Mouse (Mus musculus): ENCODE results near the gene Fam151b. TPM values are rescaled to one million over a fixed set of nuclear protein-coding genes. Genes with fewer than 3 reads are reported as not detected.

The Fam151b gene
- polyA plus RNA-seq, 1 experiment from 2014 or later, result 0.34 TPM

DNA sequence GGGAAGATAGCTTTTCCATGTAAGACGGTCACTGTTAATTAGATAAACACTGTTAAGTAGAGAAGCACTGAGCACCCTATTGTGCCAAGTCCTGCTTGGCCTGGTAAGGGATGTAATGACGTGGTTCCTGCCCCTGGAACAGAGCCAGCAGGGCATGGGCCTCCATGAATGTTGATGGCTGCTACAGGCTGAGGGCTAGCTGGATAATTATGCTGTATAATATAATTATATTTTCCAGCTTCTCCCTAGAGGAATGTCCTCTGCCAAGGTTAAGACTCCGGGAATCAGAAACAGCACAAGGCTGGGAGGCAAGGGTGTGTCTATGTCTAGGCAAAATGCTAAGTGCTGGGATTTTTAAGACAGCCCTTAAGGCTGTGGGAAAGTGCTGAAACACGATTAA, 7.0 kb upstream of the Fam151b start:
- 68% methylated on average over 4 of the region's 4 CpGs for WGBS
- Histone ChIP-seq H3K4me3 (ENCODE audit: low read depth, low read length) (no peak overlapping the region), H3K27me3 (replicated peaks; ENCODE audit: control insufficient read depth, insufficient read depth, low read length) (no peaks in the 10 kb centered on the region), H3K9ac (ENCODE audit: low read length) (no peak overlapping the region), H3K9me3 (replicated peaks; ENCODE audit: control insufficient read depth, low read length) (no peaks in the 10 kb centered on the region), H3K36me3 (ENCODE audit: control insufficient read depth, insufficient read depth, low read length) (peaks cover 25% of the 10 kb centered on the region), H3K27ac (ENCODE audit: low read depth, low read length) (no peak overlapping the region), H3K4me1 (ENCODE audit: control insufficient read depth, insufficient read depth, low read length) (no peaks in the 10 kb centered on the region), H3K4me2 (ENCODE audit: low read length) (no peak overlapping the region)
- ATAC-seq (no peak), DNase-seq (ENCODE audit: low spot score) (peak; percentile 6)

DNA sequence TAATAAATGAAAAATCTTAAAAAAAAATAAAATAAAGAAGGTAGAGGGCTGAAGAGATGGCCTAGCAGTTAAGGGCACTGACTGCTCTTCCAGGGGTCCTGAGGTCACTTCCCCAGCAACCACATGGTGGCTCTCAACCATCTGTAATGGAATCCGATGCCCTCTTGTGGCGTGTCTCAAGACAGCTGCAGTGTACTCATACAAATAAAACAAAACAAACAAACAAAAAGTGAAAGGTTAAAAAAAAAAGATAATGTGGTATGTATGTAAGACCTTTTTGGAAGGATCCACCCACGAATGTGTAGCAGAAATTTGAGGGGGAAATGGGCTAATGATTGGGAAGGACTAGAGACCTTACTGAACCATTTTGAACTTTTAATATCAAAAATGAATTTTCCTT, 467 bp downstream of the Fam151b start:
- H3K27me3 ChIP-seq (replicated peaks; ENCODE audit: control insufficient read depth, insufficient read depth, low read length), result no peaks in the 10 kb centered on the region
- H3K36me3 ChIP-seq (ENCODE audit: control insufficient read depth, insufficient read depth, low read length), result no peaks in the 10 kb centered on the region
- peak overlapping the region; percentile 59 for H3K4me2 ChIP-seq (ENCODE audit: low read length)
- peak overlapping the region; percentile 48; the same call in 1 of the 2 replicates for H3K9ac ChIP-seq (ENCODE audit: low read length)
- peak overlapping the region; percentile 41 for H3K4me3 ChIP-seq (ENCODE audit: low read depth, low read length)
- peak overlapping the region; percentile 53; the same call in 1 of the 2 replicates for H3K27ac ChIP-seq (ENCODE audit: low read depth, low read length)
- DNase-seq (ENCODE audit: low spot score) (peak; percentile 67), ATAC-seq (peak; percentile 58)
- 3% methylated on average over 3 of the region's 3 CpGs for WGBS
- no peaks in the 10 kb centered on the region for H3K9me3 ChIP-seq (replicated peaks; ENCODE audit: control insufficient read depth, low read length)
- no peaks in the 10 kb centered on the region for H3K4me1 ChIP-seq (ENCODE audit: control insufficient read depth, insufficient read depth, low read length)

DNA sequence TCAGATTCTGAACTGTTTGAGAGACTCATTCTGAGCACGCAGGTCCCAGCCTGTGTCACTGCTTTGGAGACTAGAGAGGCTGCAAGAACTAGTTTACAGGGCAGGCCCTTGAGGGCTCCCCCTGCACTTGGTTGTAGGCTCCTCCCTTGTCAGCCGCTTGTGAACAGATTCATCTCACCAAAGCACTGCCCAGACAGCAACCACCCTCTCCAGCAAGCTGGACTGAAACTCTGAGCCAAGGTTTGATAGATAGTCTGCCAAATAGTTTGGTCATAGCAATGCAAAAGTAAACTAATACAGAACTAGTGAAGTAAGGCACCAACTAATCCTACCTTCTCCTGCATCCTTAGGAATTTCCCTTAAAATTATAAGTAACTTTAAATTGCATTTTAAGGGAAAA, 13.7 kb downstream of the Fam151b start:
- WGBS, result 80% methylated on average over 2 of the region's 2 CpGs
- H3K4me3 ChIP-seq (ENCODE audit: low read depth, low read length), result no peak overlapping the region
- ATAC-seq (no peak), DNase-seq (ENCODE audit: low spot score) (no peak)
- H3K9ac ChIP-seq (ENCODE audit: low read length), result no peak overlapping the region
- no peaks in the 10 kb centered on the region for H3K4me1 ChIP-seq (ENCODE audit: control insufficient read depth, insufficient read depth, low read length)
- H3K27me3 ChIP-seq (replicated peaks; ENCODE audit: control insufficient read depth, insufficient read depth, low read length), result no peaks in the 10 kb centered on the region
- no peak overlapping the region for H3K4me2 ChIP-seq (ENCODE audit: low read length)
- no peaks in the 10 kb centered on the region for H3K9me3 ChIP-seq (replicated peaks; ENCODE audit: control insufficient read depth, low read length)
- peaks cover 3% of the 10 kb centered on the region; the same call in 1 of the 2 replicates for H3K36me3 ChIP-seq (ENCODE audit: control insufficient read depth, insufficient read depth, low read length)
- no peak overlapping the region for H3K27ac ChIP-seq (ENCODE audit: low read depth, low read length)

DNA sequence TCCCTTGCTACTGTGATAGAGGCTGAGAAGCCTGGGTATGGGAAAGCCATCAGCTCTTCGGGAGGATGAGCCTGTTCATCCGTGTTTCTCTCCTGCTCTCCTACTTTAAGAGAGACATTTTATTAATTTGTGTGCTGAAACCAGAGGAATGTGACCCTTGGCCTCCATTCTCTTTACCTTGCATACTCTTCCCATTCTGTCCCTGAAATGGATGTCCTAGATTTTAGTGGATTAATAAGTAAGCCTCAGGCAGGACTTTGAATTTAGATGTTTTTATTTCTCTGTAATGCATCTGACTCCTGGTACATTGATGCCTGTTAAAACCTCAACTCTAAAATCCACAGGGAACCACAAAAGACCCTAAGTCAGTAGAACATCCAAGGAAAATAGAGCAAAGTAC, 14.4 kb downstream of the Fam151b start:
- WGBS, result 83% methylated on average over 2 of the region's 2 CpGs
- H3K9me3 ChIP-seq (replicated peaks; ENCODE audit: control insufficient read depth, low read length), result no peaks in the 10 kb centered on the region
- no peak for ATAC-seq
- no peak overlapping the region for H3K27ac ChIP-seq (ENCODE audit: low read depth, low read length)
- H3K4me1 ChIP-seq (ENCODE audit: control insufficient read depth, insufficient read depth, low read length), result no peaks in the 10 kb centered on the region
- H3K27me3 ChIP-seq (replicated peaks; ENCODE audit: control insufficient read depth, insufficient read depth, low read length), result no peaks in the 10 kb centered on the region
- no peak overlapping the region for H3K4me2 ChIP-seq (ENCODE audit: low read length)
- no peak overlapping the region for H3K4me3 ChIP-seq (ENCODE audit: low read depth, low read length)
- H3K36me3 ChIP-seq (ENCODE audit: control insufficient read depth, insufficient read depth, low read length), result peaks cover 3% of the 10 kb centered on the region; the same call in 1 of the 2 replicates
- no peak overlapping the region for H3K9ac ChIP-seq (ENCODE audit: low read length)
- no peak for DNase-seq (ENCODE audit: low spot score)

DNA sequence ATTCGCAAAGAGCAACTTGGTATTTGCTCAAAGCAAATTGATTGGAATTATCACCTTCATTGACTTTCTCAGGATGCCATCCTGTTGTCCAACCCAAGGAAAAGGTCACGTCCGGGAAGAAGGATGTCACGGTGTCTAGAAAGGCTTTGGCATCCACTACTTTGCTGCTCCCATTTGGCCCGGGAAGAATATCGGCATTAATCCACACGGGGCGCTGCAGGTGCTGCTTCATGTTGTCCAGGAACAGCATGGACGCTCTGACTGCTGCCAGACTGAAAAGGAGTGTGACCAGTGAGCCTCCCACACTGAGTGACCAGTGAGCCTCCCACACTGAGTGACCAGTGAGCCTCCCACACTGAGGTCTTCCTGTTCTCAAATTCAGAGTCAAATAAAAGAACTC, 15.9 kb downstream of the Fam151b start:
- no peak overlapping the region for H3K27ac ChIP-seq (ENCODE audit: low read depth, low read length)
- peaks cover 3% of the 10 kb centered on the region; the same call in 1 of the 2 replicates for H3K36me3 ChIP-seq (ENCODE audit: control insufficient read depth, insufficient read depth, low read length)
- H3K9ac ChIP-seq (ENCODE audit: low read length), result no peak overlapping the region
- H3K4me3 ChIP-seq (ENCODE audit: low read depth, low read length), result no peak overlapping the region
- H3K27me3 ChIP-seq (replicated peaks; ENCODE audit: control insufficient read depth, insufficient read depth, low read length), result no peaks in the 10 kb centered on the region
- no peaks in the 10 kb centered on the region for H3K4me1 ChIP-seq (ENCODE audit: control insufficient read depth, insufficient read depth, low read length)
- no peak overlapping the region for H3K4me2 ChIP-seq (ENCODE audit: low read length)
- DNase-seq (ENCODE audit: low spot score), result no peak
- ATAC-seq, result no peak
- no peaks in the 10 kb centered on the region for H3K9me3 ChIP-seq (replicated peaks; ENCODE audit: control insufficient read depth, low read length)
- 69% methylated on average over 9 of the region's 9 CpGs for WGBS

DNA sequence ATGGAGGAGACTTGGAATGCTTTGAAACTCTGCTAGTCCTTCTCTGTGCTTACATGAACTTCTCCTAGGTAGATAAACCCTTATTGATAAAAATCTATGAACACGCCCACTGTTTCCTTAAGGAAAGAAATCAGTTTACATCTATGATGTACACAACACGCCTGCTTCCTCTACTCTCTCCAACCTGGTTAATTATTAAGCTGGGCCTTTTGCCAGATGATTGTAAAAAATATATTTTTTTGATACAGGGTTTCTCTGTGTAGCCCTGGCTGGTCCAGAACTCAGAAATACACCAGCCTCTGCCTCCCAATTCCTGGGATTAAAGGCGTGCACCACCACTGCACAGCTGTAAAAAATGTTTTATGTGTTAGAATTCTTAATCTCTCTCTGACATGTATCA, 19.1 kb downstream of the Fam151b start:
- H3K9ac ChIP-seq (ENCODE audit: low read length), result no peak overlapping the region
- no peak overlapping the region for H3K4me3 ChIP-seq (ENCODE audit: low read depth, low read length)
- no peak for ATAC-seq
- DNase-seq (ENCODE audit: low spot score), result no peak
- H3K27me3 ChIP-seq (replicated peaks; ENCODE audit: control insufficient read depth, insufficient read depth, low read length), result no peaks in the 10 kb centered on the region
- no peak overlapping the region for H3K27ac ChIP-seq (ENCODE audit: low read depth, low read length)
- peaks cover 3% of the 10 kb centered on the region; the same call in 1 of the 2 replicates for H3K36me3 ChIP-seq (ENCODE audit: control insufficient read depth, insufficient read depth, low read length)
- 92% methylated on average over 3 of the region's 3 CpGs for WGBS
- no peak overlapping the region for H3K4me2 ChIP-seq (ENCODE audit: low read length)
- H3K4me1 ChIP-seq (ENCODE audit: control insufficient read depth, insufficient read depth, low read length), result no peaks in the 10 kb centered on the region
- H3K9me3 ChIP-seq (replicated peaks; ENCODE audit: control insufficient read depth, low read length), result no peaks in the 10 kb centered on the region

DNA sequence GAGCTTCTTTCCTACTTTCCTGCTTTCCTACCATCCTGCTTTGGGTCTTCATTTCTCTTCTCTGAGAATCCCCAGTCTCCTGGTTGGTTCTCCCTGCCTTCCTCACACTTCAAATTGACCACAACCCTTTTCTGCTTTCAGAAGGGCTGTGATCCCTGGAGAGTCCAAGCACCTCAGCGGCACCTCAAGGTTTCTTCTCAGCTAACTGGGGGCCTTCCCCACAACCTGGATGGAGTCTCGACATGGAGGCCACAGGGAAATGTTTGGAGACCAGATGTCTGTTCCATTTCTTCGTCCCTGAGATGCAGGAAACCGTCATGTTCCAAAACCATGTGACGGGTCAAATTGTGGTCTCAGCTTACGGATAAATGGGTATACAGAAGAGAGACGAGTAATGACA, 36.9 kb downstream of the Fam151b start:
- 93% methylated on average over 7 of the region's 7 CpGs for WGBS
- Histone ChIP-seq H3K27ac (ENCODE audit: low read depth, low read length) (no peak overlapping the region), H3K27me3 (replicated peaks; ENCODE audit: control insufficient read depth, insufficient read depth, low read length) (no peaks in the 10 kb centered on the region), H3K9ac (ENCODE audit: low read length) (no peak overlapping the region), H3K4me1 (ENCODE audit: control insufficient read depth, insufficient read depth, low read length) (no peaks in the 10 kb centered on the region), H3K4me2 (ENCODE audit: low read length) (no peak overlapping the region), H3K36me3 (ENCODE audit: control insufficient read depth, insufficient read depth, low read length) (no peaks in the 10 kb centered on the region), H3K9me3 (replicated peaks; ENCODE audit: control insufficient read depth, low read length) (no peaks in the 10 kb centered on the region), H3K4me3 (ENCODE audit: low read depth, low read length) (no peak overlapping the region)
- DNase-seq (ENCODE audit: low spot score) (no peak), ATAC-seq (no peak)

DNA sequence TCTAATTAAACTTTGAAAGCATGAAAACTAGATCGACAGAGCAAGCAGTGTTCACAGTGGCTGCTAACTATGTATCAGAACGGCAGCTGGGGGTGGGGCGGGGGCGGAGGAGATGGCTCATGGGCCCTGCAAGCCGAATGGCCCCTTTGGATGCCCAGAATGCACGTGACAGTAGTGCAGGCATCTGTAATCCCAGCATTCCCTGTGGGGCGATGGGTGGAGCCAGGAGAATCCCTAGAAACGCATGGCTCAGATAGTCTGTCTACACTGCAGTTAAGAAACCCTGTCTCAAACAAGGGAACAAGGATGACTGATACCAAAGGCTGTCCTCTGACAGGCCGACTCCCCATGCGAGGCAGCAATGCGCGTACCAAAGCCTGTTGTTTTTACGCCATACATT, 43.5 kb downstream of the Fam151b start:
- no peak overlapping the region for H3K4me3 ChIP-seq (ENCODE audit: low read depth, low read length)
- no peaks in the 10 kb centered on the region for H3K27me3 ChIP-seq (replicated peaks; ENCODE audit: control insufficient read depth, insufficient read depth, low read length)
- 76% methylated on average over 13 of the region's 13 CpGs for WGBS
- no peak for DNase-seq (ENCODE audit: low spot score)
- ATAC-seq, result no peak
- H3K9ac ChIP-seq (ENCODE audit: low read length), result no peak overlapping the region
- no peaks in the 10 kb centered on the region for H3K9me3 ChIP-seq (replicated peaks; ENCODE audit: control insufficient read depth, low read length)
- H3K4me1 ChIP-seq (ENCODE audit: control insufficient read depth, insufficient read depth, low read length), result no peaks in the 10 kb centered on the region
- no peak overlapping the region for H3K4me2 ChIP-seq (ENCODE audit: low read length)
- H3K27ac ChIP-seq (ENCODE audit: low read depth, low read length), result no peak overlapping the region
- no peaks in the 10 kb centered on the region for H3K36me3 ChIP-seq (ENCODE audit: control insufficient read depth, insufficient read depth, low read length)

DNA sequence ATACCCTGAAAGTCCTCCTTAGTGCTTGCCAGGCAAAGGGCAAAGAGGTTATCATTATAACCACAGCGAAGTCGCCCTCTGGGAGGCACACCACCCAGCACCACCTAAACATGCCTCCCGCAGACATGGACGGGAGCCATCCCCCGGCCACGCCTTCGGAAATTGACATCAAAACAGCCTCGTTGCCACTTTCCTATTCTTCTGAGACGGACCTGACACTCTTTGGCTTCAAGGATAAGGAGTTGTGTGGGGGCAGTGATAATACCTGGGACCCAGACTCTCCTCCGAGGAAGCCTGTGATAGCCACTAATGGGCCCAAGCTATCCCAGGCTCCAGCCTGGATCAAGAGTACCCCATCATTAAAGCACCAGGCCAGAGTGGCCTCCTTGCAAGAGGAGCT, 45.2 kb downstream of the Fam151b start:
- H3K4me1 ChIP-seq (ENCODE audit: control insufficient read depth, insufficient read depth, low read length), result no peaks in the 10 kb centered on the region
- H3K4me2 ChIP-seq (ENCODE audit: low read length), result no peak overlapping the region
- no peaks in the 10 kb centered on the region for H3K36me3 ChIP-seq (ENCODE audit: control insufficient read depth, insufficient read depth, low read length)
- H3K27me3 ChIP-seq (replicated peaks; ENCODE audit: control insufficient read depth, insufficient read depth, low read length), result no peaks in the 10 kb centered on the region
- WGBS, result 94% methylated on average over 10 of the region's 10 CpGs
- no peaks in the 10 kb centered on the region for H3K9me3 ChIP-seq (replicated peaks; ENCODE audit: control insufficient read depth, low read length)
- H3K9ac ChIP-seq (ENCODE audit: low read length), result no peak overlapping the region
- H3K27ac ChIP-seq (ENCODE audit: low read depth, low read length), result no peak overlapping the region
- DNase-seq (ENCODE audit: low spot score), result no peak
- H3K4me3 ChIP-seq (ENCODE audit: low read depth, low read length), result no peak overlapping the region
- ATAC-seq, result no peak

Data from forebrain, embryonic 14.5 days (tissue).